Mouse (Mus musculus): Measurements from ENCODE around the gene Gm28038.

- TF ChIP-seq CTCF (IDR thresholded peaks at IDR 0.05; ENCODE audit: low read depth, low read length) (no peak), POLR2A (IDR thresholded peaks at IDR 0.05; ENCODE audit: borderline replicate concordance, low read depth, low read length) (no peak)
Measured at GRCm38 (mm10) chr2:30238906-30239465, 41.9 kb upstream of the Gm28038 start.
